Mouse (Mus musculus) megakaryocyte, adult 5-6 weeks (primary cell): ENCODE results near the gene Adra1b. TPM values are rescaled to one million over a fixed set of nuclear protein-coding genes. Genes with fewer than 3 reads are reported as not detected.
A peak's percentile ranks its signal among the peaks of the same experiment; 100 is the strongest.

Source experiments
- ATAC-seq: 2 replicates; pipeline ENCODE4 v1.8.0; 2016; ENCODE audit warnings: mild to moderate bottlenecking, inconsistent platforms; ENCODE audit not compliant: poor library complexity, severe bottlenecking
- total RNA-seq, 2 experiments: library from RNA; stranded (forward) in 1 of 2; stranded (reverse) in 1 of 2; fragments of 153-499, 151-499 nt in 1 of 2; fragments of 221-1000, 200-1000 nt in 1 of 2; gene quantifications; 2 replicates each; pipeline versions ENCODE4 v1.2.3 to v1.2.4; 2015 to 2017

The Adra1b gene
- total RNA-seq, 2 experiments from 2014 or later, result not detected

DNA sequence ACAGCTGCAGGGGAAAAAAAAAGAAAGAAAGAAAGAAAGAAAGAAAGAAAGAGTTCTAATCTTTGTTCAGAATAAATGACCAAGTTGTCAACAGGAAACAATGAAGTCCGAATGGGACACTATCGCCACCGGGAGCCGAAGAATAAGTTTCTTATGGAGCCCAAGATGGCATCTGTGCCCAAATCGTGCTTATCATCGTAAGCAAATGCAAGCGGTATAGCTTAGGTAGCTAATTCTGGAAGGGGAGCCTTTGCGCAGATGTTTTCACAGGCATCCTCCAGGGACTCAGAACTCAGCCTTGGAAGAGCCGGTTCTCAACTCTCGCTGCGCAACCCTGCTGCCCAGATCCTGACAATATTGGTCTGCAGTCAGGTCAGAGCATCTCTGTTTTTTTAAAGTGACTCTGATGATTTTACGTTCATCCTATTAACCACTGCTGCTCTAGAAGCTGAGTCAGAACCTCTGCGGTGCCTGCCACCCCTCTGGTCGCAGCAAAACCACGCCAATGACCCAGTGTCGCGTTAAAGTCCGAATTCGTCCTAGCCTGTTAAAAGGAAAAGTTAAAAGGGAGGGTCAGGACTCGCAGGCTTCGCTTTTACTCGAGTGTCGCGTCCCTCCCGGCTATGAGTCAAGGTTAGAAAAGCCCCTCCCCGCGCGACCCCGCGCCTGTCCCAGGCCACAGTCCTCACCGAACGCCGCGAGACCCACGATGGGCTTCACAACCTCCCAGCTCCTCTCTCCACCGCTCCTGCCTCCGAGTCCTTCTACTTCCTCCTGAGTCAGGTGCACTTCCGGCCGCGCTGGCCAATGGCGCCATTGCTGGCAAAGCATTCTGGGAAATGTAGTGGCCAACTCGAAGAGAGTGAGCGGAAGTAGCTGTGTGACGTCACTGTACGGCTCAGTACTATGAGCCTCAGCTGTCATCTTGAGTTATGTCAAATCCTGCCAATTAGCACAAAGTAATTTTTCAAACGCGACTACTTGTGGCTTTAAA lies 153.5 kb downstream of the Adra1b start, which contains the start of gene Ttc1:
Ttc1 (minus strand) TSS at position 776 of the 994 bp plus-strand sequence.
- peak; percentile 99 for ATAC-seq

DNA sequence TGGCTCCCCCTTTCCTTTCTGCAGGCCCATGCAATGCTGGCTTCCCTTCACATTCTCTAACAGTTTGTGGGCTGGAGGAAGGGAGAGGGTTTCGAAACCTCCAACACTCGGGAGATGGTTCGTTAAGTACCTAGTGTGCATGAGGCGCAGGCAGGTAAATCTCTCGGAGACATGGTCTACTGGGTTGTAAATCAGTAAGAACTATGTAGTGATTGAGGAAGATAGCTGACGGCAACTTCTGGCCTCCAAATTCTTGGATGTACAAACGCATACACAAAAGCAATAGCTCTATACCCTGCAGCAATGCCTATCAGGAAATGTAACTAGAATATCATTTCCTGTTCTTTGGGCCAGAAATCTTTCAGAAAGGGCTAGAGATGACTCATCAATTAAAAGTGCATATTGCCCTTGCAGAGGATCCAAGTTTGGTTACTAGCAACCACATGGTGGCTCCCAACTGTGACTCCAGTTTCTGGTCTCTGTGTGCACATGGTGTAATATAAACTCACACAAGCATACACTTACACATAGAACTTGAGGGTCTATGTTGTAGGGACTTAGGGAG lies 172.2 kb downstream of the Adra1b start:
- ATAC-seq, result peak; percentile 77

DNA sequence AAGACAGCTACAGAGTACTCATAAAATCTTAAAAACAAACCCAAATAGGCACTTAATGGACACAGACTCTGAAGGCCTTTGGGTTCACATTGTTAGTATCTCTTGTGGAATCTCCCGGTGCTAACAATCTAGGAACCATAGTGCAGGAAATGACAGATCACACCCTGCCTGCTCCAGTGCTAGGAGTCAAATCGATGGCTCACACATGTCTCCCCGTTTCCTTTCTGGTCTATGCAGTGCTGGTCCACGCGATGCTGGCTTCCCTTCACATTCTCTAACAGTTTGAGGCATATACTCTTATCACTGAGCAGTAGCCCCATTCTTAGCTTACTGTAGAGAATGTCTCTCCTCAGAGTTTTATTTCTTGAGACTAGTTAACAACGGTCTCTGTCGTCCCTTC lies 173.2 kb downstream of the Adra1b start:
- ATAC-seq, result no peak

Other genes with a start within 250 kb of the Adra1b start
- gene Pwwp2a, start 219.2 kb downstream of the Adra1b start, total RNA-seq (2015), result 28.9 and 29.2 TPM in 2 replicates
- 21.5 and 21.9 TPM in 2 replicates for gene Pwwp2a, start 219.2 kb downstream of the Adra1b start, total RNA-seq (2017)
- 32.1 and 37.8 TPM in 2 replicates for gene Ttc1, start 153.2 kb downstream of the Adra1b start, total RNA-seq (2015)
- gene Ttc1, start 153.2 kb downstream of the Adra1b start, total RNA-seq (2017), result 56.4 and 65.2 TPM in 2 replicates